Mouse (Mus musculus) brain, embryonic 18.5 days (tissue): ENCODE data around the gene Cog8.

ENCODE experiments used
- DNase-seq: peaks from one replicate; pipeline ENCODE4 v3.0.0-alpha.2; 2012; ENCODE audit warnings: low read depth, low spot score

Cog8 gene

GRCm38 (mm10) chr8:107056076-107056972, at the start of gene Cog8, which contains the start of gene Nip7:
Gene Cog8 (minus strand): TSS chr8:107056689.
Gene Nip7 (plus strand): TSS chr8:107056877.
- peak; percentile 96 for DNase-seq

DNA sequence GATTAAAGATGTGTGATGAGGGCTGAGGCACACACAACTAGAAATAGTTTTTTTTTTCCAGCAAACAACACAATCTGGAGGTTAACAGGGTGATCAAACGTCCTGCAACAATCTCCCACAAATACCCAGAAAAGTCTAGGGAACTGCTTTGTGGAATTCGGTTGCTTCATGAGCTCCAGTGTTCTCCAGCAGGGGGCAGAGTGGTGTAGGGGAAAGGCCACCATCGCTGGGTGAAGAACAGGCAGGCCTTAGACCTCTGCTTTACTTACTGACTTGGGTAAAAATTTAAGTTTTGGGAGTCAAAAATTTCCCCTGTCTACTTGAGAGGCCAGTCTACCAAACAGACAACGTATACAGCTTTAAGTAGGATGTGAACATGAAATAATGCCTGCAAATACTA, 48.1 kb upstream of the Cog8 start:
- no peak for DNase-seq

GRCm38 (mm10) chr8:107100635-107101034, 44.1 kb upstream of the Cog8 start:
- DNase-seq: no peak

DNA sequence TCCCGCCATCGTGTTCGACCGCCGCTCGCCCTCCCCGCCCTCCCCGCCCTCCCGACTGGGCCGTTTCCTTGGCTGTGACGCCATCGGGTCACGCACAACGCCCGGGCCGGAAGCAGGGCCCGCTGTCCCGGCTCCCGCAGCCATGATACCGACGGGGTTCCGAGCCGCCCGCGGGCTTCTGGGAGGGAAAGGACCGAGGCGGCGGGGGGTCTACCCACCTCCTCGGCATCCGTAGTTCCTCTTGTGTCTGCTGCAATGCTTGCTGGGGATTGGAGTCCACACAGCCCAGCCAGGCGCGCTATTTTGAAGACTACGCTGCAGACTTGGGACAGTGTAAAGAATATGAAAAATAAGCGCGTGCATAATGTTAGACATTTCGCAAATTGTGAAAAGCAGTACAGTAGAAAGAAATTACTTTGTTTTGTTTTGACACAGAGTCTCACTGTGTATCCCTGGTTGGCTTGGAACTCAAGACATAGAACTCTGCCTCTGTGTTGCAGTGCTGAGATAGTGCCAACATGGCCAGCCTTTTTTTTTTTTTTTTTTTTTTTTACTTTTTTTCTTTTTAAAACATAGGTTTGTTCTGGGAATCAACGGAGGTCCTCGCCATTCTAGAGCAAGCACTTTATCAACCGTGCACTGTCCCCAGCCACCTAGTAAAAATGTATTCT, 40.0 kb upstream of the Cog8 start, which contains the start of gene Terf2:
Gene Terf2 (minus strand): TSS at position 182 of the 671 bp plus-strand sequence.
- peak; percentile 91 for DNase-seq

- DNase-seq: no peak
These were observed 39.4 kb upstream of the Cog8 start for GRCm38 (mm10) chr8:107095717-107096365.

DNA sequence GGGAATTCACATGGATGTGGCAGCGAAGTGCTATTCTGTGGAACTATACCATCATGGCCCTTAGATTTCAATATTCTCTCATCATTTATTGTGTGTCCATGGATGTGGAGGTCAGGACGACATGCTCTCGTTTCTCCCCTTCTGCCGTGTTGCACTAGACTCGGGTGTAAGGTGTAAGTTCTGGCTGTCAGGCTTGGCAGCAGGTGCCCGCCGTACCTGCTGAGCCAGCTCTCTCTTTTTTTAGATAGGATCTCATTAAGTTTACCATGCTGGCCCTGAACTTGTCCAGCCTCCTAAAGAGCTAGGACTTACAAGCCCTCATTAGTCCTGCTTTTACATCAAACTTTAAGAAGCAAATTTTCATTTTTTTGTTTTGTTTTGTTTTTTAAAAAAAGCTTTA, 34.0 kb upstream of the Cog8 start:
- no peak for DNase-seq

GRCm38 (mm10) chr8:107088526-107089063, 32.1 kb upstream of the Cog8 start:
- DNase-seq: no peak

GRCm38 (mm10) chr8:107086018-107086417, 29.5 kb upstream of the Cog8 start:
- no peak for DNase-seq

DNA sequence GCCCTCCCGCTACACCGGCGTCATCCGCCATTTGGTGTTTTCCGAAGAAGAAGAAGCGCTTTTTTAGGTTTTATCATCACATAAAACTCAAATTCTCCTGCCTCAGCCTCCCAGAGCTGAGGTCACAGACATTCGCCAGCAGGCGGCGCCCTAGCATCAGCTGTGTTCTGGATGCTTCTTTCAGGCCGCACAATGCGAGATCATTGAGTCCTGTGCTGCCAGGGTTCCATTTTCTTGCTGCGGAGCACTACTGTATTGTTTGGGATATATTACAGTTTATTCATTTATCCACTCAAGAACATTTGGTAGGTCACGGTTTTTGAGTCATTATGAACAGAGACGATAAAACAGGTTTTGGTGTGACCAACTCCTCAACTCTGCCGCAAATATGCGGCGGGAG, 28.9 kb upstream of the Cog8 start:
- DNase-seq: no peak

DNA sequence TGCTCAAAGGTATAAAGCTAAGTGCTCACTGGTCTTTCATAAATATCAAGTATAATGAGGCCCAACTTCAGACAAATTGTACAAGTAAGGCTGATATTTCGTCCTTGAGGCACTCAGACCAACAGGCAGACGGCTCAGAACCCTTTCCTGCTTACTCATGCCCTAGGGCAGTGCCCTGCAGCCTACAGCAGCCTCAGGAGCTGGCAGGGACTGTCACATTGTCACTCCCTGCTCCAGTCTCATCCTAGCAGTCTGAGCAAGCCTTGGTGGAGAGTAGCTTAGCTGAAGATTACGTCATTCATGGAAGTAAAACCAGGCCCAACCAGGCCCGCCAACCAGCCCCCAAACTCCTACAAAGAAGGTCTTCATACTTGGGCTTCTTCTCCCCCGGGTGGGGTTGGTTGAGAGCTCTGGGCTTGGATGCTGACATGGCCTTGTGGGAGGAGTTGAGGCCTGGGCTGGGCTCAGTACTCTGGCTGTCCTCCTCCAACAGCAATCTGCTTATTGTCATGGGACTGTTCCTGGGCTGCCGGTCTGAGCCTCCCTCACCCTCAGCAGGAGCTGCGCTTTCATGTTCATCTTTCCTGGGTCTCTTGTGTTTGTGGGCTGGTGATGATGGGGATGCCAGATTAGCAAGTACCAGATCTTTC, 19.9 kb upstream of the Cog8 start:
- DNase-seq: no peak

DNA sequence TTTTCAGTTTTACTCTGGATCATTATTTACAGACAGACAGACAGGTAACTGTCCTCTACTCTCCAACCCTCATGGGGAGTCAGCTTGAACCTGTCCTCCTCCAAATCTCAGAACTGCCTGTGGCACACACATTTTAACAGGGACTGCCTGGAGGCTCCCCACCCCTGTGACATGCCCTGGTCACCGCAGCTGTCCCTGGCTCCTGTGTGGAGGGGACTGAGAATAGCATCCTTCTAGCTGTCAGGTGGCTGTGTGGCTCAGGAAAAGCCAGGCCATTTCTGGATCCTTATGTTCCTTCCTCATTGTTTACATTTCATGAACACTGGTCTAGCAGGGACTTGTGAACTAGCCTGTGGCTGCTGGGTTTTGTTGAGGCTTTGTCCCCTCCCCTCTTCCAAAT, 17.6 kb upstream of the Cog8 start:
- no peak for DNase-seq

GRCm38 (mm10) chr8:107073706-107074105, 17.2 kb upstream of the Cog8 start:
- DNase-seq: no peak

- DNase-seq: no peak
These were observed 9.3 kb upstream of the Cog8 start, which contains the start of gene Tmed6 for GRCm38 (mm10) chr8:107065511-107066496. Gene Tmed6 (minus strand): TSS chr8:107065644.

- DNase-seq: no peak
These were observed 6.1 kb upstream of the Cog8 start for GRCm38 (mm10) chr8:107062613-107063012.

DNA sequence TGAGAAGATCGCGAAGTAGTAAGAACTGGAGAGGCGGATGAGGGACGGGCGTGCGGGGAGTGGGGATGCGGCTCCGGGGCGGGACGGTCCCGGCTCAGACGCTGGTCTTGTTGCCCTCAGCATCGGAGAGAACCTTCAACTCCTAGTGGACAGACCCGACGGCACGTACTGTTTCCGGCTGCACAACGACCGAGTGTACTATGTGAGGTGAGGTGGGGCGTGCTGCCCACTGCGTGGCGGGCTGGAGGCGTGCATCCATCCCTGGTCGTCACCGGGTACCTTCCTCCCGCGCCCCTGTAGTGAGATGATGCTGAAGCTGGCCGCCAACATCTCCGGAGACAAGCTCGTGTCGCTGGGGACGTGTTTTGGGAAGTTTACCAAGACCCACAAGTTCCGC, 482 bp upstream of the Cog8 start:
- DNase-seq: no peak

GRCm38 (mm10) chr8:107052046-107052445, 4.4 kb downstream of the Cog8 start:
- DNase-seq: no peak

DNA sequence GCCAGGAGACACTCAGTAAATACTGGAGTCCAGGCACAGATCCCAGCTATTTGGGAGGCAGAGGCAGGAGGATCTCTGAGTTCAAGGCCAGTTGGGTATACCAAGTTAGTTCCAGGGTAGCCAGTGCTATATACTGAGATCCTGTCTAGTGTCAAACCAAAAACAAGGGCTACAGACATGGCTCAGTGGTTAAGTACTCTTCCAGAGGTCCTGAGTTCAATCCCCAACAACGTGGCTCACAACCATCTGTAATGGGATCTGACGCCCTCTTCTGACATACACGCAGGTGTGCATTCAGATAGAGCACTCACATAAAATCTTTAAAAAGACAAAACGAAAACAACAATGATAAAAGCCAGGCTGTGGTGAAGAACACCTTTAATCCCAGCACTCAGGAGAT, 7.0 kb downstream of the Cog8 start:
- no peak for DNase-seq

DNA sequence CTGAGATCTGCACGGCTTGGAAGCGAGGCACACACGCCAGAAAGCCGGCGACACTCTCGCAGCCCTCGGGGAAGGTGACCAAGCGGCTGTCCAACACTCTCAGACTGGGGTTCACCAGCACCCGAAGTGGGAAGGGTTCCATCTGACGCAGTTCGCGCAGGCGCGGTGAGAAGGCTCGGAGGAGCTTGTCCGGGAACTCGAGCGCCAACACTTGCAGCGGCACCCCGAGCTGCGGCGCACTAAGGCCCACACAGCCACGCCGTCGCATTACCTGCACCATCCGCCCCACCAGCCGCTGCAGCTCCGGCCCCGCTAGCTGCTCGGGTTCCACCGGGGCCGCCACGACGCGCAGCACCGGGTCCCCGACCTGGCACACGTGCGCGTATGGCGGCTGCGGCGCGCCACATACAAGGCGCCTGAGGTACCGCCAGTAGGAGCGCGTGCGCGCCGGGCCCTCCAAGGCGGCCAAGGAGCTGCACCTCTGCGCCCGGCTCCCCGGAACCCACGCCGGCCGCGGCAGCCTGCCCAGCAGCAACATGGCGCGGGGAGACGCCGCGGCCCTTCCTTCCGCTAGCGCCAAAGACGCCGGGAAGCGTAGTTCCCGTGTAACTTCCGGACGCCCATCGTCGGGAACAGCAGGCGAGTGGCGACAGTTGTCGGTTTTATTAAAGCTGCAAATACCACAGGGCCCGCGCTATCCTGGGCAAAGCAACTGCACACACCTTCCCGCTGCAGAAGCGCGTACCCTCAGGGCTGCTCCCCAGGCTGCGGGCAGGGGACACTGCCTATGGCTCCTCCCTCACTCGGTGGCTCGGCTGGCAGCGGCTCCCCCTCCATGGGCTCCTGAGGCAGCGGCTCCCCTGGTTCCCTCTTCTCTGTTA, 8.2 kb downstream of the Cog8 start, which contains the start of gene Pdf:
Gene Pdf (minus strand): TSS at position 554 of the 881 bp plus-strand sequence.
- peak; percentile 67 for DNase-seq

DNA sequence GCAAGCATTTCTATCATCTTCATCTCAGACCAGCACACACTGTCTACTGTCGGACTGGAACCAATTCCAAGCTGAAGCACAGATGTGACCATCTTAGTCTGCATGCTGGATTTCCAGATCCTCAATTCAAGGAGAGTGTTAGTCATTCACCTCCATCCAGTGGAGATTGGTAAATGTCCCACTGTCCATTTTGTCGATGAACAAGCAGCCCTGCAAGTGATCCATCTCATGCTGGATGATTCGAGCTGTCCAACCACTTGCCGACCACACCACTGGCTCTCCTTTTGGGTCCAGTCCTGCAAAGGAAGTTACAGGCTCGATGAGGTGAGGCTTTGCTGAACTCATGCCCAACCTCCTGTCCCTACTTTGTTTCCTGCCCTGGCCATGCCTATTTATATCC, 9.5 kb downstream of the Cog8 start:
- no peak for DNase-seq
